Mouse (Mus musculus): ENCODE measurements around the gene Akap12.

The Akap12 gene

GRCm38 (mm10) chr10:4284781-4285180, 18.6 kb downstream of the Akap12 start:
- DNase-seq (ENCODE audit: low spot score in 2 of 2), result no peak

GRCm38 (mm10) chr10:4285752-4286151, 19.6 kb downstream of the Akap12 start:
- no peak for DNase-seq (ENCODE audit: low spot score in 2 of 2)

- DNase-seq (ENCODE audit: low spot score in 2 of 2), result no peak
Observed at GRCm38 (mm10) chr10:4289171-4289570, 23.0 kb downstream of the Akap12 start.

GRCm38 (mm10) chr10:4289636-4290035, 23.5 kb downstream of the Akap12 start:
- DNase-seq (ENCODE audit: low spot score in 2 of 2), result no peak

- no peak for DNase-seq (ENCODE audit: low spot score in 2 of 2)
Observed at GRCm38 (mm10) chr10:4290145-4290544, 24.0 kb downstream of the Akap12 start.

GRCm38 (mm10) chr10:4290561-4290960, 24.4 kb downstream of the Akap12 start:
- no peak for DNase-seq (ENCODE audit: low spot score in 2 of 2)

GRCm38 (mm10) chr10:4293418-4293817, 27.2 kb downstream of the Akap12 start:
- DNase-seq (ENCODE audit: low spot score in 2 of 2), result no peak

- DNase-seq (ENCODE audit: low spot score in 2 of 2), result no peak
Observed at GRCm38 (mm10) chr10:4303558-4303957, 37.4 kb downstream of the Akap12 start.

GRCm38 (mm10) chr10:4323885-4324284, 57.7 kb downstream of the Akap12 start:
- DNase-seq (ENCODE audit: low spot score in 2 of 2), result no peak

GRCm38 (mm10) chr10:4325562-4325961, 59.4 kb downstream of the Akap12 start:
- no peak for DNase-seq (ENCODE audit: low spot score in 2 of 2)

GRCm38 (mm10) chr10:4327716-4328115, 61.5 kb downstream of the Akap12 start:
- DNase-seq (ENCODE audit: low spot score in 2 of 2), result no peak

GRCm38 (mm10) chr10:4332228-4332979, 66.2 kb downstream of the Akap12 start:
- no peak for DNase-seq (ENCODE audit: low spot score in 2 of 2)

- peak in 1 of 2 experiments; percentile 29 for DNase-seq (ENCODE audit: low spot score in 2 of 2)
Observed at GRCm38 (mm10) chr10:4333319-4333718, 67.1 kb downstream of the Akap12 start.

- peak; percentile 85 to 87 for DNase-seq (ENCODE audit: low spot score in 2 of 2)
Observed at GRCm38 (mm10) chr10:4334039-4334683, 68.0 kb downstream of the Akap12 start.

GRCm38 (mm10) chr10:4338863-4339461, 72.8 kb downstream of the Akap12 start:
- no peak for DNase-seq (ENCODE audit: low spot score in 2 of 2)

GRCm38 (mm10) chr10:4341430-4341829, 75.2 kb downstream of the Akap12 start:
- peak in 1 of 2 experiments; percentile 34 for DNase-seq (ENCODE audit: low spot score in 2 of 2)

GRCm38 (mm10) chr10:4346489-4347135, 80.4 kb downstream of the Akap12 start:
- DNase-seq (ENCODE audit: low spot score in 2 of 2), result peak; percentile 72 to 83

- no peak for DNase-seq (ENCODE audit: low spot score in 2 of 2)
Observed at GRCm38 (mm10) chr10:4347136-4347492, 80.9 kb downstream of the Akap12 start.

GRCm38 (mm10) chr10:4347591-4347990, 81.4 kb downstream of the Akap12 start:
- DNase-seq (ENCODE audit: low spot score in 2 of 2), result no peak

- DNase-seq (ENCODE audit: low spot score in 2 of 2), result no peak
Observed at GRCm38 (mm10) chr10:4354371-4355260, 88.4 kb downstream of the Akap12 start.

GRCm38 (mm10) chr10:4355882-4356451, 89.8 kb downstream of the Akap12 start:
- DNase-seq (ENCODE audit: low spot score in 2 of 2), result no peak
